Mouse (Mus musculus): ENCODE data around the gene Tfg.

Tfg gene

DNA sequence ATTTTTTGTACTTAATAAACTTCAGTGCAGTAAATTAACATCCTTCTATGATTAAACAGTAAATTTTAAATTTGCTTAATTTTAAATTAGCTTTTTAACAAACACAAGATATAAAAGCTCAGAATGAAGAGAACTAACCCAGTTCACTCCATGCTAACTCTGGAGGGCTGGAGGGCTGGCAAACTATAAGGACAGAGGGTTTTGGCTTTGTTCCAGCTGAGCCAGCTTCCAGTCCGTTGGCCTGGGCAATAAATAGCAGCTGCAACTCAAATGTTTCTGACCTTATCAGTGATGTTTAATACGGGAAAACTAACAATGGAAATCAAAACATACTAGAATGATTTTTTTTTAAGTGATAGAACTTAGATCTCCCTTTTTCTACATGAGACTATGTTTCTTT is 72.0 kb downstream of the Tfg start:
- no peak for DNase-seq (ENCODE audit: low spot score)

Measured in T-cell, adult 2 months (primary cell).